Mouse (Mus musculus) inflammation-experienced regulatory T-cells, adult 6 months (primary cell): ENCODE measurements around the gene Cc2d1a. TPM values are rescaled to one million over a fixed set of nuclear protein-coding genes. Genes with fewer than 3 reads are reported as not detected.

Experiments used
- ATAC-seq: one replicate; pipeline ENCODE4 v1.8.0; 2017
- polyA plus RNA-seq, 3 experiments: library from polyadenylated mRNA; unstranded; fragments of 100-300 nt; shearing (Covaris generic); gene quantifications; one replicate each; pipeline ENCODE4 v1.2.1; 2017

The Cc2d1a gene
- polyA plus RNA-seq, 3 experiments from 2014 or later, result 13.9 to 24.2 (median 21.3) TPM

DNA sequence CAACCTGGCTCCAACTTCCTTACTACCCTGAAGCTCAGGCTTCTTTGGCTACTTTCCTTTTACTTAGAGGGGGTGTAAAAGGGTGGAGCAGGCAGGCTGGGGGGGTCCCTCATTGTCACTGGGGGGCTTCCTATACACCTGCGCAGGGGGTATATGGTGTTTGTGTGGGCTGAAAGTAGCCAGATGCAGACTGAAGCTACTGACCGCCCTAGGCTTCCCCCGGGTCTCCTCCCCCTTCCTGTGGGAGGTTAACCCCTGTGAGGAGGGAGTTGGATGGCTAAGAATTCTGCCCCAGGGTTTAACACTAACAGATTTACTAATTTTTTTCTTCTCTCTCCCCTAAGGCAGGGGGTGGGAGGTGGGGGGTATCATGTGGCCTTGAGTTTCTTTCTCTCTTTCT lies 28.8 kb upstream of the Cc2d1a start:
- ATAC-seq, result no peak

DNA sequence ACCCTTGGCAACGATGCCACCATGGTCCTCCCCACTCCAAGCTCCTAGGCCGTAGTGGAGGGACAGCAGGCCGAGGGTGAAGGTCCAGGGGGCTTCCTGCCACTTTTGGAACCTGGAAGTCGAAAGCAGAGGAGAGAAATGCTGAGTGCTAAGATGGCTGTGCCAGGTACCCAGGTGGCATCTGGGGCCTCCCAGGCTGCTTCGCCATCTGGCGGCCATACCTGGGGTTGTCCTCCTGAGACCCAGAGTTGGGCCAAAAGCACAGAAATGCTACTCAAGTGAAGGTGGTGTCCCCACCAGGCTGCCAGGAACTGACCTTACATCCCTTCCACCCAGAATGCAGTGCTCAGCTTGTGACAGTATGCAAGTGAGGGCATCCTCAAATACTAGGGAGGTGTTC lies 26.1 kb upstream of the Cc2d1a start:
- peak; percentile 77 for ATAC-seq

DNA sequence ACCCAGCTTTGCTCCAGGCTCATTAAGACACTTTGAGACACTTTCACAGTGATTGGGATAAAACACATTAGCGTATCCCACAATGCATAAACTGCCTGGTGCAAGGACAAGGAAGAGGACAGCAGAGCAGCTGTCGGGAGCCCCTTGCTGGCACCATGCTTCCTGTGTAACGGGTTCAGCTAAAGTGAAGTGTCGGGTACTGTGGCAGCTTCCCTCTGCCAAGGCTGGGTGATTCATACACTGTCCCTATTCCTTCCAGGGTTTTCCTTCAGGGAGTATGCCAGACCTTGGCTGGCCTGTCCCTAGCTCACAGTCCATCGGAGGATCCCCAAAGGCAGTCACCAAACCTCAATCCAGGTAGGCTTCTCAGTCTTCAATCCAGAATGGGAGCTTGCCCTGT lies 22.4 kb upstream of the Cc2d1a start:
- no peak for ATAC-seq

DNA sequence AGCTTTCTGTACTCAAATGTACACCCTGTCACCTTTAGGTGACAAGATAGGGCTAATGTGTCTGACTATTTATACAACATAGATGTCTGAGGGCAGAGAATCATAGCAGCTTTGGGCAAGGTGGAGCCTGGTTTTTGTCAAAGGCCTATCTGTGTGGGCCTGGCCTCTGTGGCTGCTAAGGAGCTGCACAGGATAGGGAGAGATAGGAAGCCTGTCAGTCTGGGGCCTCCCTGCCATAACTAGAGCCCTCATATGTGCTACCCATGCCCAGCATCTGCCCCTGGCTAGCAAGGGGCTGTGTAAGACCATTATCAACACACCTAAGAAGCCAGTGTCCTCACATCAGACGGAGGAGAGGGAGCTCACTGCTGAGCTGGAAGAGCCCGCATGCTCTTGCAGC lies 20.0 kb upstream of the Cc2d1a start:
- no peak for ATAC-seq

DNA sequence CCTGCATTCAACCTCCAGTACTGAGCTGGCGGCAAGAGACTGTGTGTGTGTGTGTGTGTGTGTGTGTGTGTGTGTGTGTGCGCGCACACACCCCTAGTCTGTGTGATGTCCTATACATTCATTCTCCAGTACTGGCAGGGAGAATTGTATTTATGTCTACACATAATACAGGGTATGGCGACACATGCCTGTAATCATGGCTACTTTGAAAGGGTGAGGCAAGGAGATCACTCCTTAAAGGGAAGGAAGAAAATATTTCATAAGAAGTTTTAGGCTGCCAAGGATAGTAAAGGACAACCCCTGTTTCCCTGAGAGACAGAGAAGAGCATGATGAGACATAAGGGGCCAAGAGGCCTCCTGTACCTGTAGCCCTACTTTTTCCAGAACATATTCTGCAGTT lies 9.9 kb upstream of the Cc2d1a start:
- no peak for ATAC-seq

DNA sequence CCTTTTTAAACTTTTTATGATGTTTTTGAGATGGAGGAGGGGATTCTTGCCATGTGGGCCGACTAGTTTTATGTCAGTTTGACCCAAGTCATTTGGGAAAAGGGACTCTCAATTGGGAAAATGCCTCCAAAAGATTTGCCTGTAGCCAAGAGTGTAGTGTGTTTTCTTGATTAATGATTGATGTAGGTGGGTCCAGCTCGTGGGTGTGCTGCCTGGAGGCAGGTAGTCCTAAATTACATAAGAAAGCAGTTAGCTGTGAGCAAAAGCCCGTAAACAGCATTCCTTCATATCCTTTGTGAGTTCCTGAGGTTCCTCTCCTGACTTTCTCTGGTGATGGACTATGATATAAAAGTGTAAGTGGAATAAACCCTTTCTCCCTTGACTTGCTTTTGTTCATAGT lies 1.4 kb upstream of the Cc2d1a start:
- ATAC-seq, result no peak

DNA sequence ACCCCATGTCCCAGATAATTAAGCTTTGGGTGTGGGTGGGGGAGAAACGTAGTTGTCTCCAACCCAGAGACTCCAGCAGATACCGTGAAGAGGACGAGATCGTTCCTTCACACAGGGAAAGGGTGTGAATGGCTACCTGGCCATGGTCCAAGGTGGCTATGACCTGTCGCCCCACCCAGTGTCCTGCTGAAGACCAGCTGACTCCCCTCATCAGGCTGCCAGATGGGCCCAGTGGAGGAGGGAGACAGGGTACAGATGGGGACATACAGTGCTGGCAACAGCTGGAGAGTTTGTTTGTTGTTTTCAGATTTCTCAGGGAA lies 755 bp upstream of the Cc2d1a start:
- no peak for ATAC-seq

DNA sequence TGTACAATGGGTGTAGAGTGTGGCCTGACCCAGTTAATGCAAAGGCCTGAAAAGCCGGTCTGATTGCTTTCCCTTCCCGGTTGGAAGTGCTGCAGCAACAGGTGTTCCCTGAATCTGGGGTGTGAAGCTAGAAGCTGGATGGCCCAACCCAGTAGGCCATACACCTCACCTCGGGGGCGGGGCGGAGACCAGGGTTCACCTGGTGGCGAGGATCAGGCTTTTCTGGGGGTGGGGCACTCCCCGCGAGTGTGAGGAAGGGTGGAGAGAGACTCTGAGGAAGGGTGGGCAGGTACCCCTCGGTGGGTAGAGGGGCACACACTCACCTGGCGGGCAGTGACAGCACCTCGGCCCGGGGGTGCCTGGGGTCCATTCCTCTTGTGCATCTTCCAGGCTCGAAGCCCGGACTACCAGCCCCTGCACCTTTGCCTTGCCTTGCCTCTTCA lies 391 bp downstream of the Cc2d1a start:
- ATAC-seq, result peak; percentile 10

DNA sequence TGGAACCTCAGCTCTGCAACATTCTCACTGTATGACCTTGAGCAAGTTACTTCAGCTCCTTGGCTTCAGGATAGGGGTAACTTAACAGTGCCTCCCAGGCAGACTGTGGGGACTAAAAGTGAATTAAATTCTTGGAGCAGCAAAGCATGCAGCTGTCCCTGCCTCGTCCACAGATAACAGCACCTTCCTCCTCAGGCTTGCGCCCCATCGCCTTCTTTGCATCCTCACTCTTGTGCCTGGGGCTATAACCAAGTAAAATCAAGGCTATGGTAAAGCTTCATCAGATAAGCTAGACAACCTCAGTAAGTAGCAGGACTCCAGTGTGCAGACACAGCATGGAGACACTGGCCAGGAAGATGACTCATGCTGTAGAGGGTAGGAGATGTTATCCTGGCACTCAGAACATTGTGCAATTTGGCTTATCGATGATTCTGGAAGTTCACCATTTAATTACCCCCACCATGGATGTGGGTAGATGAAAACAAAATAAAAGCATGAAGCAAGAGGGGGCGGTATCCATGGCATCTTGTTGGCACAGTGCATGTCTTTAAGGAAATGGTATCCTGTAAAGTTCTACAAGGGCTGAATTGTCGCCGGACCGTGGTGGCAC lies 3.0 kb downstream of the Cc2d1a start:
- ATAC-seq, result no peak

DNA sequence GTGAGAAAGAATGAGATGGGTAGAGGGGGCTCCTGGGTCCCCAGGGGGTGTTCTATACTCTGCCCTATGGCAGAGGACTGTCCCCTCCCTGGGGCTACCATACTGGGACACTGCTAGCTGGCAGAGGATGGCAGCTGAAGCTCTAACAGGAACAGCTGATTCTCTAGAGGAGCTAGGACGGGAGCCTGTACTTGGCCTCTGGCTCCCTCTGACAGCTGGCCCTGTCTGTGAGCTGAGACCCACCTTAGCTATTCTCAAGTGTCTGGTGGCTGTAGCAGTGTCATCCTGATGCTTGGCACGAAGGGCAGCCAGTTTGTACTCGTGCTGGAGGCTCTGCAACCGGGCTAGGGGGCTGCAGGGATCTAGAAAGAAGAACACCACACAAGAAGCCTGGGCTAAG lies 6.9 kb downstream of the Cc2d1a start:
- ATAC-seq, result no peak

DNA sequence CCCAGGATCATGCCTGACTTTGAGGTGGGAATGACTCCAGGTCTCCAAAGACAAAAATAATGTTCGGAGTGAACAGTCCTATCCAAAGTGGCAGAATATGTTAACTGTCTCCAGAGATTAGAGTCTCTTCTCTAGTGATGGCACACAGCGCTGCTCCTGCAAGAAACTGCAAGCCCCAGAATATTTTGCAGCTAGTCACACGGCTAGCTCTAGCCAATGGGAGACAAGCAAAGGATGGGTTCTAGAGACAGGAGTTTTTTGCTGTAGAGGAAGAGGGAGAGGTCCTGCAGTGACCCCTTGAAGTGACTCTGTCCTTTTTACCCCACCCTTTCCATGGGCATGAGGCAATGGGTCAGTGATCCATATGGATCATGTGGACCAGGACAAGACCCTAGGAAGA lies 9.9 kb downstream of the Cc2d1a start:
- no peak for ATAC-seq

DNA sequence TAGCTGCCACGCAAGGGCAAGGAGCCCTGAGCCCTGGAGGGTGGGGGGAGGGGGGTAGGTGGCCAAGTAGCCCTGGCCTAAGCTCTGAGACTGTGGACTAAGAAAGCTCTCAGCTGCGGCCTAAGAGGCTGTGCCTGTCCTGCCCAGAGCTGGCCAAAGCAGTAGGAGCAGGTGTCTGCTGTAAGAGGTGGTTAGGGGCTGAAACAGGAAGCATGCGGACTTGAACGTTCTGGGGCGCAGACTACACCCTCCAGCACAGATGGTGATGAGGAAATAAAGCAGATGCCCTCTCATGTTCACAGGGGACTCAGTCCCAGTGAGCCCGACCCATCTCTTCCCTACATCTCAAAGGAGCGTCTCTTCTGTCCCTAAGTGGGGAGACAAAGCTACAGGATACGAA lies 15.5 kb downstream of the Cc2d1a start:
- ATAC-seq, result no peak

DNA sequence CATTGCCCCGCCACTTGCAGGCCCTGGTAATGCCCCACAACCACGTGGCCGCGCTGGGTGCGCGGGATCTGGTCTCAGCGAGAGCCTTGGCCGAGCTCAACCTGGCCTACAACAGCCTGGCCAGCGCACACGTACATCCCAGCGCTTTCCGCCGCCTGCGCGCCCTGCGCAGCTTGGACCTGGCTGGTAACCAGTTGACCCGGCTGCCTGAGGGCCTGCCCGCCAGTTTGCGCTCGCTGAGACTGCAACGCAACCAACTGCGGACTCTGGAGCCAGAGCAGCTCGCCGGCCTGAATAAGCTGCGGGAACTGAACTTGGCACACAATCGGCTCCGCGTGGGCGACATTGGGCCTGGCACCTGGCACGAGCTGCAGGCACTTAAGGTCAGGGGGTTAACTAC lies 16.9 kb downstream of the Cc2d1a start:
- no peak for ATAC-seq

DNA sequence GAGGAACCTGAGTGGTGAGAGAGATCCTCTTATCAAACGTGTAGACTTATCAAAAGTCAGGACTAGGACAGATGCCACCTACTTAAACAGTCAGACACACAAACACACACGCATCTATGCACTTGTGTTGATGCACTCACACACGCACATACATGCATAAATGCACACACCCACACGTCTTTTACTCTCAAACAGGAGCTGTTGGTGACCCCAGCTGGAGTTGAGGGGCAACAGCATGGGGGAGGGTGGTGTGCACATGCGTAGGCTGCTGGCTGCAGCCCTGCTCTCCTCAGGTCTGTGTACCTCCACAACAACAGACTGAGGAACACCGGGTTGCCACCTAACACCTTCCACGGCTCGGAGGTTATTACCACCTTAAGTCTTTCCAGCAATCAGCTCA lies 19.5 kb downstream of the Cc2d1a start:
- ATAC-seq, result peak; percentile 20

DNA sequence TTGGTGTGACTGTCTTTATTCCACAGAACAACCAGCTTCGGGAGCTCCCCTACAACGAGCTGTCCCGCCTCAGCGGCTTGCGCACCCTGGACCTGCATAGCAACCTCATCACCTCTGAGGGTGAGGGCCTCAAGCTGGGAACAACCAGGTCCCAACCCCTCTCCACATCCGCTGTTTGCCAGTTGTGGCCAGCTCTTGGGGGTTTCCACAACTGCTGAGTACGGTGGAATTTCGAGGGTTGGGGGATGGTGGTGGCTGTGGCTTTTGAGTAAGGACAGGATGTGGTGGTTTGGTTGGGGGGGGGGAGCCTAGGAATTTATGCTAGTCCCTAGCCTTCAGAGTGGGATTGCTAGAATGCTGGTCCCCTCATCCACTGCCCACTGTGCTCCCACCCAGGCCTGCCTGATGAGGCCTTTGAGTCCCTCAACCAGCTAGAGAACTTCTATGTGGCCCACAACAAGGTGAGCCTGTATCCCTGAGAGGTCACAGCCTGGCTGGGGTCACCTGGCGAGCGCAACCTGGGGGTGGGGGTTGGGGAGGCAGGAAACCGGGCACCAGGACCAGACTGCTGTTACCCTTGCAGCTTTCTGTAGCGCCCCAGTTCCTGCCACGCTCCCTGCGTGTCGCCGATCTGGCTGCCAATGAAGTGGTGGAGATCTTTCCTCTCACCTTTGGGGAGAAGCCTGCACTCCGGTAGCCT lies 20.4 kb downstream of the Cc2d1a start:
- ATAC-seq, result peak; percentile 93

DNA sequence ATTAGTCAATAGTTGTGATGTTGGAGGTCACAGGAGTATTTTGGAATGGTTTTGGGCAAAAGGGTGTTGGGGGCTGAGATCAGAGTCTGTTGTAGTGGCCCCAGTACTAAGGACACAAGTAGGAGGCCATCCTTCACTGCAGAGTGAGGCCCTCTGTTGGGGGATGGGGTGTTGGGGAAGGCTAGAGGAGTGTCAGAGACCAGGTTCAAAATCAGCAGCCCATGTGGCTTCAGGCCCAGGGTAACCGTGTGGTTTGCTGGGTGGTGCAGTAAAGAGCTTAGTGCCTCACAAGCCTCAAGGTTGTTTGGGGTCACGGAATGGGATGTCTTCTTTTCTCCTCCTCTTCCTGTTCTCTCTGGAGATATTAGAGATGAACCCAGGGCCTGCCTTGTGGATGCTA lies 21.0 kb downstream of the Cc2d1a start:
- peak; percentile 36 for ATAC-seq

DNA sequence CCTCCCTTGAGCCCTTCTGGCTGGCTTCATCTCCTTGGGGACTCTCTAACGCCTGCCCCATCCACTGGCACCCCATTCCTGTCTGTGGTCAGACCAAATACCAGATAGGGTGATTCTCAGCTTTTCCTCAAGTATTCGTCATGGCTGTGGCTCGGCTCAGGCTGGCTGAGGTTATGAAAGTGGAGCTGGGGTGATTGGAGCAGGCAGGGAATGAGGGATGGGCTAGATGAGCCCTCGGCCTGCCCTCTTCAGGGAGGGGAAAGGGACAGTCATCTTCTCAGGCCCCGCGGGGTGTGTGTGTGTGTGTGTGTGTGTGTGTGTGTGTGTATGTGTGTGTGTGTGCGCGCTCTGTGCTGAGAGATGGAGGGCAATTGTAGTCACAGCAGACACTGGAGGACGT lies 22.1 kb downstream of the Cc2d1a start, which contains the start of gene Podnl1:
Podnl1 (plus strand) TSS at position 334 of the 400 bp plus-strand sequence.
- no peak for ATAC-seq

DNA sequence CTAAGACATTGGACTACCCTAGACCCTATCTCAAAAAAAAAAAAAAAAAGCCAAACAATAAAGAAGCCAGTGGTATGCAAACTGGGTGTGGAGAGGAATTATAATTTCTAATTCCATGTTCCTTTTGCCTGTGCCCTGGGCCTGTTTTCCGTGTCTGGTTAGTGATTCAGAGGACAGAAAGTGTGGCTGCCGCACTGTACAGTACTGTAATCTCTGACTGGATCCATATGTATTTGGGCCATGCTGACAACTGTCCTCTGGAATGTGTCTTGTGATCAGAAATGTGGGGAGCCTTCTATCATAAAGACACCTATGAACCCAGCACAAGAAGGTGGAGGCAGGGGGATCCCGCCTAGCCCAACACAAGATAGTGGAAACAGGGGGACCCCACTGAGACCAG lies 25.6 kb downstream of the Cc2d1a start:
- no peak for ATAC-seq

DNA sequence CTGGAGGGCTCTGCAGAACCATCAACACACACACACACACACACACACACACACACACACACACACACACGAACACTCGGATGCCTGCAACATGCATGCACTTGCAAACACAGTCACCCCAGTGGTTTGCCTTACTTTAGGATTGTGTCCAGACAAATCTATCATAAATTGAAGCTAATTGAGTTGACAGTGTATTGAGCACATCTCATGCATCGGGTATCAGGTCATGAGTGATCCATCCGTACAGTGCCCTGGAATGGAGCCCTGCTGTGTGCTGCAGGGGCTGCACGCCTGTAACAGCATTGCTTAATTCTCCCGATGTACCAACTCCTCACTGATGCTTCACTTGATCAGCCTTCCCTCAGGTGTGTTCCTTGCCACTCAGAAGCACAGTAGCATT lies 32.1 kb downstream of the Cc2d1a start:
- no peak for ATAC-seq

DNA sequence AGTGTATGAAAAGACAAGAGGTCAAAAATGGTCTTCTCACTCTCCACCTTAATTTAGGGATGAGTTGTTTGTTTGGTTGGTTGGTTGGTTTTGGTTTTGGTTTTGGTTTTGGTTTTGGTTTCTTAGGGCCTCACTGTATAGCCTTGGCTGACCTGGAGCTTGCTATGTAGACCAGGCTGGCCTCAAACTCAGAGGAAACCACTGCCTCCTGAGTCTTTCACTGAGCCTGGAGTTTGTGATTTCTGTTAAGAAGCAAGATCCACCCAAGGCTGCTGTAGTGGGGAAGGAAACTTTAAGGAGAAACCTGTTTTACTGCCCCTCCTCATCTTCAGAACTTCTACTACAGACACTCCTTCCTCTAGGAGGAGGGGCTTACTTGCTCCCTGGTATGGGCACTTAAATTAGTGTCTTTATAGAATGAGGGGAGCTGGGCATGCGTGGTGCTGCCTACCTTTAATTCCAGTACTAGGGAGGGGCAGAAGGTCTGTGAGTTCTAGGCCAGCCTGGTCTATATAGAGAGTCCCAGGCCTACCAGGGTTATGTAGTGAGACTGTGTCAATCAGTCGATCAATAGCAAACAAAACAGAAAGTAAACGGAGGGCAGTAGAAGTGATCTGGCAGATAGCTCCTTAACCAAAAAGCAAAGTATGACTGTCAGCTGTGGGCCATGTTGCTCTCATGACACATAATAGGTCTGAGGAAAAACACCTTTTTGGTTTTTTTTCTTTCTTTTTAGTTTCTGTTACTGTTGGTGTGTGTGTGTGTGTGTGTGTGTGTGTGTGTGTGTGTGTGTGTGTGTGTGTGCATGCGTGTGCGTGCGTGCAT lies 41.3 kb downstream of the Cc2d1a start:
- peak; percentile 29 for ATAC-seq

DNA sequence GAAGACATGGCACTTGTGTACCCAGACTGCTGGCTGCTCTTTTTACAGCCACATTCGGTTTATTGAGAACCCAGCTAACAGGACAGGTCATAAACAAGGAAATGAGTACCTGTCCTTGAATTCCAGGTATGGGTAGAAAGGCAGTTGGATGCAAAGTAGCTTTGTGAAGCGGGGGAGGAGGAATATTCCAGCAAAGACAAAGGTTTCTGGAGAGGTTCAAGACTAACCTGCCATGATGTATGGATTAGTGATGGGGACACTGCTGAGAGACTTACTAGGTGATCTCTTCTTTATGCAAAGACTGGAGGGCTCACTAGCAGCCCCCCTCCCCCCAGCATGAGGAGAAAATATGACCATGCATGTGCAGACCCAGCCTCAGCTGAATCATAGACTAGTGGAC lies 42.1 kb downstream of the Cc2d1a start:
- no peak for ATAC-seq

DNA sequence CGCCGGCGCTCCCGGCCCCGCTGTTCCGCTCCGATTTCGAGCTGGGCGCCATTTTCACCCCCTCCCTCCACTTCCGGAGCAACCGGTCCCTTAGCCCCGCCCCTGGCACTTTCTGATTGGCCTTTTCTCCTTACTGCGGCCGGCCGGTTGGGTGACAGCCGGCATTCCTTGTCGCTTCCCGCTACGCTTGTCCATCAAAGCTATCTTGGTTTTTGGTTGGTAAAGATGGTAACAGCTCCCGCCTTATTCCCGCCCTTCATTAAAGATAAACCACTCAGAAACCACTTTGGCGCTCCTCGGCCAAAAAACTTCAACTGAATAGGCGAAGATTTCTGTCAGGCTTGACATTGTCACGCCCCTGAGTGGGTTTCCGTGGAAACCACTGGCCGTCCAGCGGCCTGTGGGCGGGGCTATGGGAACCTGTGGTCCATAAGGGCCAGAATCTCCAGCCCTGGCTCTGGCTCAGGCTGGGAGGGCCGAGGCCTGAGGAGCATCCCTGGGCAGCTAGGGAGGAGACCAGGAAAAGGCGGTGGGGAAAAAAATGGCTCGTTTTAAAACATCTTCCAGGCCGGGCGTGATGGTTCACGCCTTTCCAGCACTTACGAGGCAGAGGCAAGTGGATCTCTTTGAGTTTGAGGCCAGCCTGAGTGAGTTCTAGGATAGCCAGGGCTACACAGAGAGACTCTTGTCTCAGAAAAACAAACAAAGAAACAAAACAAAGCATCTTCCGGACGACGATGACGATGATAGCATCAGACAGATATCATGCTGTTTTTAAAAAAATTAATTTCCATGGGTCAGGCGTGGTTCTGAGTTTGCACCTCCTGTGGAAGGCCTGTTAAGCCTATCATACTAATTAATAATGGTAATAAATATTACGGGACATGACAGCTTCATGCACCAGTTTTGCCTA lies 42.8 kb downstream of the Cc2d1a start, which contains the start of gene Dcaf15:
Dcaf15 (minus strand) TSS at position 72 of the 913 bp plus-strand sequence.
- peak; percentile 96 for ATAC-seq

DNA sequence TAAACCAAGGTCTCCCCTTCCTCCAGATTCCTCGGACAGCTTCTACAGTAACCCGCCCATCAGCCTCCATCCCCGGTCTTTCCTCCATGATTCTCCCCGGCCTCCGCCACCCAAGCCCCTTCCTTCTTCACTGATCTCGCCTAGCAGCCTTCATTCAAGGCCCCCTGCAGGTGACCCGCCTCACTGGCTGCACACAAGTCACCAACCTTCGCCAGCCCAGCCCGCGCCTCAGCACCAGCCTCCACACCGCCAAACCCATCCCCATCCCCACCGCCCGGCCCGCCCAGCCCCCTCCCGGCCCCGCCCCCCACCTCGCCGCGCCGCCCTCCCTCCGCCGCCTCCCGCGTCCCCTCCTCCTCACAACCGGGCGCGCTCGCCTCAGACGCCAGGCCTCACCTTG lies 43.5 kb downstream of the Cc2d1a start:
- peak; percentile 27 for ATAC-seq
